Mouse (Mus musculus) liver, postnatal 0 days (tissue): ENCODE measurements around the gene Tmem131l. TPM values are rescaled to one million over a fixed set of nuclear protein-coding genes. Genes with fewer than 3 reads are reported as not detected.

Source experiments
- ATAC-seq: fragments of 200-750 bp; cut with Nextera tagmentation; 2 replicates; pipeline ENCODE4 v1.8.0; 2017; ENCODE audit warnings: mild to moderate bottlenecking, moderate library complexity
- DNase-seq: peaks from one replicate; pipeline ENCODE4 v3.0.0-alpha.2; 2016
- H3K27ac ChIP-seq: fragments of 300-500 bp; sonication (generic); 2 replicates; pipeline ENCODE4 v1.5.1; 2014; ENCODE audit warnings: antibody characterized with exemption, moderate library complexity, mild to moderate bottlenecking, low read depth
- H3K27me3 ChIP-seq: fragments of 300-500 bp; sonication (generic); 2 replicates; pipeline ENCODE4 v1.6.1; 2014; ENCODE audit warnings: low read length, control low read depth, mixed read lengths; ENCODE audit not compliant: insufficient read depth
- H3K36me3 ChIP-seq: fragments of 300-500 bp; sonication (generic); replicated peaks from 2 replicates; pipeline ENCODE4 v1.6.1; 2014; ENCODE audit warnings: mild to moderate bottlenecking, control low read depth, low read length, moderate library complexity, mixed read lengths; ENCODE audit not compliant: insufficient read depth
- H3K4me1 ChIP-seq: fragments of 300-500 bp; sonication (generic); 2 replicates; pipeline ENCODE4 v1.6.1; 2014; ENCODE audit warnings: antibody characterized with exemption, mild to moderate bottlenecking, control low read depth; ENCODE audit not compliant: insufficient read depth
- H3K4me2 ChIP-seq: fragments of 300-500 bp; sonication (generic); 2 replicates; pipeline ENCODE4 v1.6.1; 2014; ENCODE audit warnings: low read depth, mild to moderate bottlenecking, low read length, moderate library complexity, mixed read lengths
- H3K4me3 ChIP-seq: fragments of 300-500 bp; sonication (generic); 2 replicates; pipeline ENCODE4 v1.5.1; 2014; ENCODE audit warnings: low read depth, low read length
- H3K9ac ChIP-seq: fragments of 300-500 bp; sonication (generic); replicated peaks from 2 replicates; pipeline ENCODE4 v1.6.1; 2014; ENCODE audit warnings: mild to moderate bottlenecking, moderate library complexity
- H3K9me3 ChIP-seq: fragments of 300-500 bp; sonication (generic); 2 replicates; pipeline ENCODE4 v1.6.1; 2016; ENCODE audit warnings: mild to moderate bottlenecking, control low read depth, low read length, mixed read lengths
- CTCF ChIP-seq: sonication (generic); IDR thresholded peaks from 2 replicates; pipeline ENCODE4 v1.5.1; 2016; ENCODE audit warnings: antibody characterized with exemption, low read depth
- EP300 ChIP-seq: IDR thresholded peaks from 2 replicates; pipeline ENCODE4 v1.6.1; 2016; ENCODE audit warnings: antibody characterized with exemption, low read depth, mild to moderate bottlenecking
- WGBS: fragments of 180-500 bp; shearing (Covaris S2); extraction: QIAGEN DNeasy Blood & Tissue Kit; methylation state at CpG from one replicate; pipeline ENCODE4 v1.1.7; 2014; ENCODE audit not compliant: insufficient replicate concordance; 5-methylcytosine and 5-hydroxymethylcytosine counted together
- polyA plus RNA-seq: library from polyadenylated mRNA; unstranded; fragments of >200 nt; fragmentation: Nextera tagmentation; extraction: Ambion mirVana; gene quantifications from 2 replicates; pipeline ENCODE4 v1.2.1, GENCODE M21; 2015

The Tmem131l gene
- polyA plus RNA-seq = 19.1 and 20.2 TPM in 2 replicates

DNA sequence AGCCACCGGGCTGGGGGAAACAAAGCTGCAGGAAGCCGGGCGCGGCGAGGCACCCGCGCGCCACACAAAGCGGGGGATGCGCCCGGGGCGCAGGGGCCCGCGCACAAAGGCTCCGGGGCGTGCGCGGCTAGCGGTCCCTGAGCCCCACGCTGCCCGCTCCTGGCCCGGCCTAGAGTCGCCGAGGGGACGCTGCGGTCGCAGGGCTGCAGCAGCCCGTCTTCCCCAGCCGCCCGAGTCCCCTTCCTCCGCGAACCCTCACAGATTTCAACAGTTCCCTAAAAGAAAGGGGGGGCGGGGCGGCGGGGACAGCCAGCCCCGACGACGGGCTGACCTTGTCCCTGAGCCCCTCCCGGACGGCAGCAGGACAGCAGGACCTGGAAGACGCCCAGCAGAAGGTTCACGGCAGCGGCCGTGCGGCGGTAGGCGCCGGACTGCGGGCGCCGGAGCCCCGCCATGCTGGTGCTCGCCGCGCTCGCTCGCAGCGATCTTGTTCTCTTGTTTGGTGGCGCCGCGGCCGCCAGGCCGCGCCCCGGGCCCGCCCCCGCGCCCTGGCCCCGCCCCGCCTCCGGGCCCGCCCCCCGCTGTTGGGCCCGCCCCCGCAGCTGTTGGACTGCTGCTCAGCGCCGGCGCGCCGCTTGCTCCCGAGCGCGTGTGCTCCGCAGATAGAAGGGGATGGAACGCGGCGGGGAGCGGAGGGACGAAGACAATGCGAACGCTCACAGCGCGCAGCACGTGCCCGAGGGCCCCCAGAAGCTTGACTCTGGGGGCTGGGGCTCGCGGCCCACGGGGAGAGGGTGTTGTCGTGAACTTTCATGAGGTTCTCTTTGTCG is at the start of gene Tmem131l:
Tmem131l (minus strand) TSS at position 530 of the 830 bp plus-strand sequence.
- Histone ChIP-seq H3K4me1 (peaks cover 39% of the 10 kb centered on the region), H3K27ac (peak within 1 kb of the TSS; percentile 95), H3K9ac (peak within 1 kb of the TSS; percentile 95), H3K4me3 (peak within 1 kb of the TSS; percentile 93), H3K27me3 (no peaks in the 10 kb centered on the region), H3K4me2 (peak within 1 kb of the TSS; percentile 90), H3K36me3 (no peaks in the 10 kb centered on the region), H3K9me3 (no peaks in the 10 kb centered on the region)
- DNase-seq (peak; percentile 94), ATAC-seq (peak; percentile 85)
- TF ChIP-seq CTCF = no peak
- TF ChIP-seq EP300 = peak; percentile 67; the same call in 1 of the 2 replicates
- under 1% methylated on average over 76 of the region's 100 CpGs for WGBS

DNA sequence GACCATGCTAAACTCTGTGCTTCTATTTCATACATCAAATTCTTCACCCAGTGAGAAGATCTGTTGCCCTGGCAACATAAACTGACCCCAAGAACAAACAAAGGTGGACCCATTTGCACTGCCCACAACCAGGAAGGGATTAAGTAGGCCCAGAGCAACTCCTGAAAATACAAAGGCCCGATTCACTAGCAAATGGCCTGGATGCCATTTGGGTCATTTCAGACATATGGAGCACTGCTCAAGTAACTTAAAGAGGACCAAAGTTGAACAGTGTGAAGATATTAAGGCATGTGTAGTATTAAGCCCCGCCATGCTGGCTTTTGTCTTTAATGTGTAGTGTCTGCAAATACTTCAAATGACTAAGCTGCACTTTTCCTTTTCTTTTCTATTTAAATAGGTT is 46.9 kb upstream of the Tmem131l start:
- Histone ChIP-seq H3K27ac (no peak overlapping the region), H3K4me3 (no peak overlapping the region), H3K4me2 (no peak overlapping the region), H3K36me3 (no peaks in the 10 kb centered on the region), H3K9me3 (no peaks in the 10 kb centered on the region), H3K9ac (no peak overlapping the region), H3K4me1 (no peaks in the 10 kb centered on the region), H3K27me3 (no peaks in the 10 kb centered on the region)
- DNase-seq (no peak), ATAC-seq (no peak)
- no peak for TF ChIP-seq CTCF
- TF ChIP-seq EP300 = no peak
- WGBS = 86% methylated on average over 2 of the region's 2 CpGs

DNA sequence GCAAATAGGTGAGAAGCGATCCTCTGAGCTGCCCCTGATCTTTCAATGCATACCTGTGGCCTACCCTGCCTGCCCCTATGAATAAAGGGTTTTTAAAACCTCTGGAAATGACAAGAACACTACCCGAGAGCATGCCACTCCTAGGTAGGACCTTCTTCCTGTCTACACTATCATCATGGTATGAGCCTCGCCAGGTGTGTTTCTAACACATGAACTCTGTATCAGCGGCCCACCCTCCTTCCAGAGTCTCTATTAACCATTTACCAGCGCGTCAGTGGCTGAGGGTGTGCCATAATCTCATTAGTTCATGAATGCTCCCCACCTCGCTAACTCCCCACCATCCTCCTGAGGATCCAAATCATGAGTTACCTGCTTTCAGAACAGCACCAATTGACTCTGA is 46.4 kb upstream of the Tmem131l start:
- no peaks in the 10 kb centered on the region for H3K36me3 ChIP-seq
- no peak overlapping the region for H3K27ac ChIP-seq
- no peak overlapping the region for H3K4me3 ChIP-seq
- no peak overlapping the region for H3K9ac ChIP-seq
- ATAC-seq (no peak), DNase-seq (no peak)
- no peaks in the 10 kb centered on the region for H3K9me3 ChIP-seq
- 80% methylated on average over 7 of the region's 7 CpGs for WGBS
- no peak for TF ChIP-seq CTCF
- TF ChIP-seq EP300 = no peak
- no peaks in the 10 kb centered on the region for H3K4me1 ChIP-seq
- H3K4me2 ChIP-seq = no peak overlapping the region
- no peaks in the 10 kb centered on the region for H3K27me3 ChIP-seq

DNA sequence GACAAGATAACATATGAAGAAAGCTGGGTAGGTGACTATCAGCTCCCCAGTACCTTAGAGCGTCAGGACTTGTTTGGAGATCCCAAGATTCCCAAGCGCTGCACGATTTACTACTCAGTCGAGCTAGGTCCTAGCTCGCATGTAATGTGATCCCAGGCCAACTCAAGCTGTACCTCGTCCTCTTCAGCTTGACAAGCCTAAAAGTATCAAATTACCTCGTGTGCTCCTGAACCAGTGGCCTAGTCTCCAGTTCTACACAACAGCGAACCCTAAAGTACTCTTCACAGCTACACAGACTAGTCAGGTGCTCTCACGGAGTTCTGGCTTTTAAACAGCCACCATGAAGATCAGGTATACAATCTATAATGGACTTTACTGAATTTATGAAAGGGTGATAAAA is 45.5 kb upstream of the Tmem131l start:
- H3K4me1 ChIP-seq = no peaks in the 10 kb centered on the region
- H3K27ac ChIP-seq = no peak overlapping the region
- no peak for ATAC-seq
- TF ChIP-seq EP300 (no peak), CTCF (no peak)
- H3K36me3 ChIP-seq = no peaks in the 10 kb centered on the region
- H3K9ac ChIP-seq = no peak overlapping the region
- H3K4me2 ChIP-seq = no peak overlapping the region
- no peaks in the 10 kb centered on the region for H3K9me3 ChIP-seq
- DNase-seq = no peak
- no peaks in the 10 kb centered on the region for H3K27me3 ChIP-seq
- H3K4me3 ChIP-seq = no peak overlapping the region
- 63% methylated on average over 9 of the region's 9 CpGs for WGBS

DNA sequence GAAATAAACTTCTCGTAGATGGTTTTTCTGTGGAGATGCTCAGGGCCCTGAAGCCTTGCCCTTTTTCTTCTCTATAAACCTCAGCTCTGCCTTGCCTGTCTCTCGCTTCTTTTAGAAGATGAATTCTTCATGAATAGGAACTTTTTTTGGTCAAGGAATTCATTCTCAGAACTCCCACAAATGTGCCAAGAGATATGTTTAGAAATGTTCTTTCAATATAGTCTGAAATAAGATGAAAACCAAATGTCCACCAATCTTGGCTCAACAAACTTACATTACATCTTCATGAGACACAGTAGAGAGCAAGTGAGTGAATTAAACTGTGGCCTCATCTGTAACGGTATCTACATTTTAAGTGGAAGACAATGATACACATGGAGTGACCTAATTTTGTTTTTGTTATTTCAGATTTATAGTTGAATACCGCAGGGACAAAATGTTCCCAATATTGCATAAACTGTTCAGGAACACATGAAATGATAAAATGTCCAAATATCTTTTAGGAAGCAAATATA is 41.3 kb upstream of the Tmem131l start:
- H3K9ac ChIP-seq = no peak overlapping the region
- H3K4me3 ChIP-seq = no peak overlapping the region
- H3K9me3 ChIP-seq = no peaks in the 10 kb centered on the region
- no peak for TF ChIP-seq CTCF
- TF ChIP-seq EP300 = no peak
- 84% methylated on average over 4 of the region's 4 CpGs for WGBS
- no peaks in the 10 kb centered on the region; the same call in 1 of the 2 replicates for H3K4me1 ChIP-seq
- DNase-seq (no peak), ATAC-seq (no peak)
- no peak overlapping the region for H3K4me2 ChIP-seq
- H3K27me3 ChIP-seq = no peaks in the 10 kb centered on the region
- no peak overlapping the region; the same call in 1 of the 2 replicates for H3K27ac ChIP-seq
- H3K36me3 ChIP-seq = no peaks in the 10 kb centered on the region

DNA sequence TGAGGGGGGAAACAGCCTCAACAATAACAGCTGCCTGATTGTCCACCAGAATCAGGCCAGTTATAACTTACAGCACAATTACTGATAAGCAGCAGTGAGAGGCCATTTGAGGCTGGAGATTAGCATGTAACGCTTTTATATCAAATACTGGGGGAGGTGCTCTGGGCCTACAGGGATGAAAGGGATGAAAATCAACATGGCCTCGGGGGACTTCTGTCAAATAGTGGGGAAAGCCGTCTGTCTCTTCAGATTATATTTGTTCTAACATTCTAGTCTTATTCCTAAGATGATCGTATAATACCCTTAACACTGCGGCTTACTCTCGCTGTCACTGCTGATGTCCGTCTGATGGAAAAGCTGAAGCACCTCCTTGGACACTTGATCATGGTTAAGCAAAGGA is 40.1 kb upstream of the Tmem131l start:
- TF ChIP-seq EP300 = no peak
- TF ChIP-seq CTCF = no peak
- 84% methylated on average over 7 of the region's 7 CpGs for WGBS
- H3K27me3 ChIP-seq = no peaks in the 10 kb centered on the region
- no peak overlapping the region for H3K27ac ChIP-seq
- DNase-seq = no peak
- H3K9me3 ChIP-seq = no peaks in the 10 kb centered on the region
- H3K4me3 ChIP-seq = no peak overlapping the region
- no peak for ATAC-seq
- H3K4me1 ChIP-seq = no peaks in the 10 kb centered on the region; the same call in 1 of the 2 replicates
- H3K36me3 ChIP-seq = no peaks in the 10 kb centered on the region
- no peak overlapping the region for H3K9ac ChIP-seq
- no peak overlapping the region for H3K4me2 ChIP-seq
